Mouse (Mus musculus) embryo, embryonic 10 days (tissue): ENCODE data around the gene Ntm.

Source experiments
- DNase-seq: peaks from one replicate; pipeline ENCODE4 v3.0.0-alpha.2; 2015; ENCODE audit warnings: low spot score

Ntm gene

DNA sequence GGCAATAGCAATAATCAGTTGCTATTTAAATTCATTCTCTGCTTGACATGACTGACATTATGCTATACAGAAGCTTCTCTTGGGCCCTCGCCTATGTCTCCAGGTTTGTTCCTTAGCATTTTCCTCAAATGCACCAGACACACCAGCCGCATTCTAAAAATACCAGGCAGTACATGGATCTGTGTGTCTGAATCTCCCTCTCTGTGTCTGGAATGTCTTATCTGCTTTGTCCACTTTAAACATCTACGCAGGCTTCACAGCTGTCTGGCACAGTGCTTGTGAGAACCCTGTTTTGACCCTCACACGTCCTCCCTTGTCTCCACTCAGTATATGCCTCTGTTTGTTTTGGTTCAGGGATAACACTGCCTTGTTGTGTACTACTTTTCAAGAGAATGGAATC lies 937.3 kb downstream of the Ntm start:
- DNase-seq, result no peak

DNA sequence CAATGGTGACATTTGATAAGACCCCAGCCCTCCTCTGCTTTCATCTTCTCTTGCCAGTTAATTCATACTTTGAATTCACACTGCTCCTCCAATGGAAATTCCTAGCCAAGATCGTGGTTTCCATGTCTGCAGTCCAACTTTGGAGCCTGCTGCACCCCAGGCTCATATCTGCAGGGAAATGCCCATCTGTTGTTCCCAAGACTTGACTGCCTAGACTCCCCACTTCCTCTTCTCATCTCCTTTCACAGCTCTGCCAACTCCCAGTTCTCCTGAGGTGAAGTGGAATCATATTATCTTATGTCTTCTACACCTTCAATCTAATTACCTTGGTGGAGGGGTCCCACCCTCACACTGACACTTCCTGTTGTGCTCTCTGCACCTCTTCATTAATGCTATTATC lies 937.8 kb downstream of the Ntm start:
- no peak for DNase-seq

GRCm38 (mm10) chr9:29016879-29017278 lies 946.1 kb downstream of the Ntm start:
- no peak for DNase-seq

GRCm38 (mm10) chr9:29013881-29014280 lies 949.1 kb downstream of the Ntm start:
- DNase-seq, result no peak

GRCm38 (mm10) chr9:29012541-29012940 lies 950.4 kb downstream of the Ntm start:
- DNase-seq, result no peak

GRCm38 (mm10) chr9:29011476-29011875 lies 951.5 kb downstream of the Ntm start:
- DNase-seq, result peak; percentile 34

DNA sequence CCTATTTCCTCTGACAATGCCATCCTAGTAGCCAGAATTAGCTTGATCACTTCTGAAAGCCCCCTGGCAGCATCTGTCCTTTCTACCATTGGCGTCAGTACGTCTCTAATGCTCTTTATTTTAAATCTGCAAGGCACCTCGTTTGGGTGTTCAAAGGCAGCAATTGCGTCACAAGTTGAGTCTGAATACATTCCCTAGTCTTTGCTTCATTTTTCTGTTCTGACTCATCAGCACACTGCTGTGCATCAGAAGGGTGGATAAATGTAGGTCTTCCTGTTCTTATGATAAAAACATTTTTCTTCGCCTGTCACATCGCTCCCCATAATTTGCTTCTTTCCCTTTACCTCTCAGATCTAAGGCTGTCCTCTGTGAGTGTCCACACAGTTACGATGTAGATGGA lies 958.4 kb downstream of the Ntm start:
- DNase-seq, result no peak

DNA sequence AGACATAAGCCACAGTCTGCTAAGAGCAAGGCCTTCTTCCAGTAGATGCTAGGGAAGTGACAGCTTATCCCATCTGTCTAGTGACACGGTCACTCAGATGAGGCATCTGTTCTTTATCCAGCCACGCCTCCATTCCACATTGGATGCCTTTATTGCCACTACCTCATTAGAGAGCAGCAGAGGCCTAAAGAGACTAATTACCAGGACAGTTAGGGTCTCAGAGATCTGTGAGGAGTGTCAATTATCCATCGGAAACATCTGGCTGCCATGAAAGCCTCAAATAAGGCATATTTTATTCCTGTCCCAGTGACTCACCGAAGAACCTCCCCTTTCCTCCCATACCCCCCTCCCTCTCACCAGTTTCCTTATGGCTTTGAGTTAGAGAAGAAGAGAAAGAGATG lies 963.0 kb downstream of the Ntm start:
- DNase-seq, result peak; percentile 67

DNA sequence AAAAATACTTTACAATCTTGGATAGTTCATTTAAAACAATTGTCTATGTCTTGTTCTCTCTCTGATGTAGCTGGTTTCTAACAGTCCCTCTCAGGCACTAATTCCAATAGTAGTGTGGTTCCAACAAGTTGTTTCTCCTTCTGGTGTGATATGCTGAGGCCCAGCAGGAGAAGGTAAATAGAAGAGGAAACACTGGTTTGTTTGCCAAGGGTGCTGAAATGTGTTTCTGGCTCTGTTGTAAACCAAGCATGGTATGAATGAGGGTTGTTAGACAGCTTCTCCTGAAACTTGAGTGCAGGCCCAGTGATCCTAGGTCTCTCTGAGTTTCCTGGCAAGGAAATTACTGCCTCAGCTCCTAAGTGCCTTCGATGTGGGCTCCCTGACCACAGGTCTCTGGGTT lies 985.7 kb downstream of the Ntm start:
- DNase-seq, result no peak

DNA sequence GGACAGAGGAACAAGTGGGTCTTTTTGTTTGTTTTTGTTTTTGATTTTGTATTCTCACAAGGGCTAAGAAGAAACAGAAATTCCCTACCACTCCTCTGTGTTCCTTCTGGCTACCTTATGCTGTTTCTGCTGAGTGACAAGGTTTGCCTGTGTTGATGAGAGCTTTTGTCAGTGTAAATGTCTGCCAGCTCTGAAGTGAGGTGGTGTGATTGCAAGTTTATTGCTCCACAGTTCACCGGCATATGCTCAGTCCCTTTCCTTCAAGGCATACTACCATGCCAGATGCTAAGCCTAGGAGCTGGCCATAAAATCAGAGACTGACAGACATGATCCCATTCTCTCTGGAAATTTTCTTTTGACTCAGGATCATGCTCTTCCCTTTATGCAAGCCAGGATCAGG lies 993.5 kb downstream of the Ntm start:
- no peak for DNase-seq
